Mouse (Mus musculus) gastrocnemius, postnatal 36 days (tissue): ENCODE data around the gene Olfr1423. TPM values are rescaled to one million over a fixed set of nuclear protein-coding genes. Genes with fewer than 3 reads are reported as not detected.
"Not testable (repeated sequence)": the region's sequence is repeated elsewhere in the genome, so short reads cannot be mapped to it uniquely, and the experiment has no call there.

Source experiments
- DNase-seq, 2 experiments: peaks; one replicate each; pipeline ENCODE4 v3.0.0; 2022
- intact Hi-C: fragments of 180-260 bp; cut with DNase I; formaldehyde crosslinking; loops from one replicate; pipeline ENCODE4 v1.15.1; 2025
- total RNA-seq, 2 experiments: library from RNA; stranded (reverse); gene quantifications; 2 replicates each; pipeline ENCODE4 v1.2.3; 2021

Gene Olfr1423
- total RNA-seq, 2 experiments from 2014 or later: not detected

- DNase-seq: no peak
- intact Hi-C loops: loop anchor here (5.0 kb wide), 1 partner anchor 41 kb away; the partner anchor contains the start of gene Osbp
Observed at GRCm38 (mm10) chr19:12008410-12009380, 32.4 kb downstream of the Olfr1423 start.

GRCm38 (mm10) chr19:12007105-12007931 lies 33.8 kb downstream of the Olfr1423 start:
- peak in 1 of 2 experiments; percentile 24 for DNase-seq
- intact Hi-C loops: loop anchor here (5.0 kb wide), 1 partner anchor 40 kb away; the partner anchor contains the start of gene Osbp

- intact Hi-C loops: loop anchor here (5.0 kb wide), 1 partner anchor 39 kb away; the partner anchor contains the start of gene Osbp
Observed at GRCm38 (mm10) chr19:12006361-12006947, 34.7 kb downstream of the Olfr1423 start.

GRCm38 (mm10) chr19:12005376-12006360 lies 35.4 kb downstream of the Olfr1423 start:
- intact Hi-C loops: loop anchor here (5.0 kb wide), 1 partner anchor 38 kb away; the partner anchor contains the start of gene Osbp

More at GRCm38 (mm10) chr19:12006361-12006947, 34.7 kb downstream of the Olfr1423 start:
- DNase-seq: no peak

GRCm38 (mm10) chr19:12004216-12005008 lies 36.7 kb downstream of the Olfr1423 start:
- intact Hi-C loops: loop anchor here (5.0 kb wide), 1 partner anchor 37 kb away; the partner anchor contains the start of gene Osbp
- DNase-seq: no peak

More at GRCm38 (mm10) chr19:12005376-12006360, 35.4 kb downstream of the Olfr1423 start:
- DNase-seq: peak; percentile 76 to 77

GRCm38 (mm10) chr19:12003568-12003967 lies 37.5 kb downstream of the Olfr1423 start:
- no peak for DNase-seq
- intact Hi-C loops: no loop called here

GRCm38 (mm10) chr19:12002791-12003190 lies 38.3 kb downstream of the Olfr1423 start:
- intact Hi-C loops: no loop called here
- DNase-seq: no peak

GRCm38 (mm10) chr19:12002125-12002524 lies 39.0 kb downstream of the Olfr1423 start:
- intact Hi-C loops: no loop called here
- DNase-seq: peak; percentile 29 to 34

- no peak for DNase-seq
- intact Hi-C loops: no loop called here
Observed at GRCm38 (mm10) chr19:12001686-12002085, 39.4 kb downstream of the Olfr1423 start.

- intact Hi-C loops: no loop called here
- DNase-seq: no peak
Observed at GRCm38 (mm10) chr19:11995722-11996448, 45.2 kb downstream of the Olfr1423 start.

- intact Hi-C loops: no loop called here
- DNase-seq: no peak
Observed at GRCm38 (mm10) chr19:11994703-11995431, 46.2 kb downstream of the Olfr1423 start.

GRCm38 (mm10) chr19:11992441-11993029 lies 48.6 kb downstream of the Olfr1423 start:
- DNase-seq: no peak
- intact Hi-C loops: no loop called here

- no peak for DNase-seq
- intact Hi-C loops: no loop called here
Observed at GRCm38 (mm10) chr19:11992034-11992433, 49.1 kb downstream of the Olfr1423 start.

- intact Hi-C loops: no loop called here
- no peak for DNase-seq
Observed at GRCm38 (mm10) chr19:11989334-11989733, 51.8 kb downstream of the Olfr1423 start.

- DNase-seq: no peak
- intact Hi-C loops: no loop called here
Observed at GRCm38 (mm10) chr19:11987841-11988240, 53.3 kb downstream of the Olfr1423 start.

- DNase-seq, intact Hi-C loops: not testable (repeated sequence)
Observed at GRCm38 (mm10) chr19:11984614-11985013, 56.5 kb downstream of the Olfr1423 start.
